Mouse (Mus musculus) hindbrain, embryonic 11.5 days (tissue): ENCODE measurements around the gene E430018J23Rik. TPM values are rescaled to one million over a fixed set of nuclear protein-coding genes. Genes with fewer than 3 reads are reported as not detected.

Experiments used
- ATAC-seq: fragments of 200-750 bp; cut with Nextera tagmentation; 2 replicates; pipeline ENCODE4 v1.8.0; 2017; ENCODE audit warnings: mild to moderate bottlenecking, moderate TSS enrichment, moderate library complexity; ENCODE audit not compliant: low FRiP score
- DNase-seq: peaks from one replicate; pipeline ENCODE4 v3.0.0-alpha.2; 2015; ENCODE audit warnings: low spot score
- H3K27ac ChIP-seq: fragments of 300-500 bp; sonication (generic); 2 replicates; pipeline ENCODE4 v1.5.1; 2014; ENCODE audit warnings: mild to moderate bottlenecking, low read depth, low read length
- H3K27me3 ChIP-seq: fragments of 300-500 bp; sonication (generic); 2 replicates; pipeline ENCODE4 v1.6.1; 2014; ENCODE audit warnings: mild to moderate bottlenecking, low read length, moderate library complexity, mixed read lengths; ENCODE audit not compliant: control insufficient read depth, insufficient read depth
- H3K36me3 ChIP-seq: fragments of 300-500 bp; sonication (generic); 2 replicates; pipeline ENCODE4 v1.6.1; 2014; ENCODE audit warnings: mild to moderate bottlenecking, low read length, moderate library complexity, mixed read lengths; ENCODE audit not compliant: control insufficient read depth, insufficient read depth
- H3K4me1 ChIP-seq: fragments of 300-500 bp; sonication (generic); replicated peaks from 2 replicates; pipeline ENCODE4 v1.6.1; 2014; ENCODE audit warnings: low read length, mixed read lengths; ENCODE audit not compliant: control insufficient read depth, insufficient read depth
- H3K4me2 ChIP-seq: fragments of 300-500 bp; sonication (generic); replicated peaks from 2 replicates; pipeline ENCODE4 v1.6.1; 2014; ENCODE audit warnings: mild to moderate bottlenecking, low read depth, low read length
- H3K4me3 ChIP-seq: fragments of 300-500 bp; sonication (generic); 2 replicates; pipeline ENCODE4 v1.5.1; 2014; ENCODE audit warnings: low read depth, low read length
- H3K9ac ChIP-seq: fragments of 300-500 bp; sonication (generic); 2 replicates; pipeline ENCODE4 v1.6.1; 2014; ENCODE audit warnings: low read depth, low read length
- H3K9me3 ChIP-seq: fragments of 300-500 bp; sonication (generic); 2 replicates; pipeline ENCODE4 v1.6.1; 2016; ENCODE audit warnings: low read length; ENCODE audit not compliant: control insufficient read depth
- WGBS: fragments of 180-500 bp; shearing (Covaris S2); extraction: QIAGEN DNeasy Blood & Tissue Kit; methylation state at CpG from one replicate; pipeline ENCODE4 v1.1.7; 2014; 5-methylcytosine and 5-hydroxymethylcytosine counted together
- polyA plus RNA-seq: library from polyadenylated mRNA; unstranded; fragments of >200 nt; fragmentation: Nextera tagmentation; extraction: Ambion mirVana; gene quantifications from 2 replicates; pipeline ENCODE4 v1.2.1, GENCODE M21; 2014

Gene E430018J23Rik
- polyA plus RNA-seq, 1 experiment from 2014 or later, result 6.1 TPM

GRCm38 (mm10) chr7:127351230-127352004, 42.0 kb downstream of the E430018J23Rik start:
- no peak for ATAC-seq

GRCm38 (mm10) chr7:127346676-127347075, 46.8 kb downstream of the E430018J23Rik start:
- no peaks in the 10 kb centered on the region for H3K27me3 ChIP-seq
- no peak overlapping the region for H3K4me3 ChIP-seq
- no peak overlapping the region for H3K9ac ChIP-seq
- H3K4me1 ChIP-seq, result peaks cover 3% of the 10 kb centered on the region; the same call in 1 of the 2 replicates
- ATAC-seq (no peak), DNase-seq (no peak)
- H3K9me3 ChIP-seq, result no peaks in the 10 kb centered on the region
- no peak overlapping the region for H3K27ac ChIP-seq
- H3K36me3 ChIP-seq, result 0 out of 2 replicates have a peak, but pooled peaks cover 2% of the 10 kb centered on the region
- H3K4me2 ChIP-seq, result peak overlapping the region; percentile 61
- WGBS, result 18% methylated on average over 8 of the region's 8 CpGs

More at GRCm38 (mm10) chr7:127351230-127352004, 42.0 kb downstream of the E430018J23Rik start:
- H3K27ac ChIP-seq, result no peak overlapping the region
- H3K4me2 ChIP-seq, result no peak overlapping the region
- no peak for DNase-seq
- 90% methylated on average over 5 of the region's 5 CpGs for WGBS
- H3K9ac ChIP-seq, result no peak overlapping the region
- no peaks in the 10 kb centered on the region for H3K27me3 ChIP-seq
- no peaks in the 10 kb centered on the region for H3K4me1 ChIP-seq
- H3K36me3 ChIP-seq, result no peaks in the 10 kb centered on the region
- H3K4me3 ChIP-seq, result no peak overlapping the region
- H3K9me3 ChIP-seq, result no peaks in the 10 kb centered on the region

- Histone ChIP-seq H3K9me3 (no peaks in the 10 kb centered on the region), H3K27ac (peak within 1 kb of the TSS; percentile 90), H3K4me1 (peaks cover 3% of the 10 kb centered on the region; the same call in 1 of the 2 replicates), H3K4me2 (peak within 1 kb of the TSS; percentile 61), H3K36me3 (0 out of 2 replicates have a peak, but pooled peaks cover 2% of the 10 kb centered on the region), H3K27me3 (no peaks in the 10 kb centered on the region), H3K4me3 (peak within 1 kb of the TSS; percentile 92), H3K9ac (peak within 1 kb of the TSS; percentile 94)
- ATAC-seq (peak; percentile 94), DNase-seq (peak; percentile 96)
- under 1% methylated on average over 58 of the region's 76 CpGs for WGBS
These were observed 47.7 kb downstream of the E430018J23Rik start, which contains the start of gene Zfp768 for GRCm38 (mm10) chr7:127345512-127346325. Gene Zfp768, minus strand, starts transcription at chr7:127345589.

GRCm38 (mm10) chr7:127345092-127345491, 48.3 kb downstream of the E430018J23Rik start:
- H3K27me3 ChIP-seq, result no peaks in the 10 kb centered on the region
- peak overlapping the region; percentile 90 for H3K27ac ChIP-seq
- peak overlapping the region; percentile 94 for H3K9ac ChIP-seq
- ATAC-seq, result peak; percentile 62
- H3K4me3 ChIP-seq, result peak overlapping the region; percentile 92
- WGBS, result under 1% methylated on average over 35 of the region's 42 CpGs
- no peak for DNase-seq
- peak overlapping the region; percentile 61 for H3K4me2 ChIP-seq
- H3K4me1 ChIP-seq, result peaks cover 3% of the 10 kb centered on the region; the same call in 1 of the 2 replicates
- 0 out of 2 replicates have a peak, but pooled peaks cover 2% of the 10 kb centered on the region for H3K36me3 ChIP-seq
- no peaks in the 10 kb centered on the region for H3K9me3 ChIP-seq

GRCm38 (mm10) chr7:127344371-127344770, 49.1 kb downstream of the E430018J23Rik start:
- H3K27me3 ChIP-seq, result no peaks in the 10 kb centered on the region
- H3K9me3 ChIP-seq, result no peaks in the 10 kb centered on the region
- no peak overlapping the region for H3K27ac ChIP-seq
- peak overlapping the region; percentile 94 for H3K9ac ChIP-seq
- WGBS, result 90% methylated on average over 8 of the region's 8 CpGs
- no peak for ATAC-seq
- peaks cover 3% of the 10 kb centered on the region; the same call in 1 of the 2 replicates for H3K4me1 ChIP-seq
- peak overlapping the region; percentile 92 for H3K4me3 ChIP-seq
- DNase-seq, result no peak
- H3K4me2 ChIP-seq, result peak overlapping the region; percentile 61
- 0 out of 2 replicates have a peak, but pooled peaks cover 2% of the 10 kb centered on the region for H3K36me3 ChIP-seq

- no peak for DNase-seq
- H3K9me3 ChIP-seq, result no peaks in the 10 kb centered on the region
- peaks cover 3% of the 10 kb centered on the region; the same call in 1 of the 2 replicates for H3K4me1 ChIP-seq
- H3K4me3 ChIP-seq, result no peak overlapping the region
- ATAC-seq, result no peak
- H3K27me3 ChIP-seq, result no peaks in the 10 kb centered on the region
- 94% methylated on average over 38 of the region's 38 CpGs for WGBS
- no peak overlapping the region for H3K9ac ChIP-seq
- H3K4me2 ChIP-seq, result no peak overlapping the region
- H3K36me3 ChIP-seq, result 0 out of 2 replicates have a peak, but pooled peaks cover 2% of the 10 kb centered on the region
- no peak overlapping the region for H3K27ac ChIP-seq
These were observed 49.9 kb downstream of the E430018J23Rik start for GRCm38 (mm10) chr7:127343351-127344019.

- H3K36me3 ChIP-seq, result 0 out of 2 replicates have a peak, but pooled peaks cover 2% of the 10 kb centered on the region
- WGBS, result 96% methylated on average over 7 of the region's 7 CpGs
- H3K27me3 ChIP-seq, result no peaks in the 10 kb centered on the region
- no peaks in the 10 kb centered on the region for H3K9me3 ChIP-seq
- H3K4me3 ChIP-seq, result no peak overlapping the region
- peaks cover 3% of the 10 kb centered on the region; the same call in 1 of the 2 replicates for H3K4me1 ChIP-seq
- no peak overlapping the region for H3K4me2 ChIP-seq
- H3K9ac ChIP-seq, result no peak overlapping the region
- ATAC-seq (no peak), DNase-seq (no peak)
- no peak overlapping the region for H3K27ac ChIP-seq
These were observed 50.5 kb downstream of the E430018J23Rik start for GRCm38 (mm10) chr7:127342888-127343287.

- 0 out of 2 replicates have a peak, but pooled peaks cover 2% of the 10 kb centered on the region for H3K36me3 ChIP-seq
- H3K27me3 ChIP-seq, result no peaks in the 10 kb centered on the region
- 64% methylated on average over 4 of the region's 4 CpGs for WGBS
- H3K9me3 ChIP-seq, result no peaks in the 10 kb centered on the region
- no peak overlapping the region for H3K9ac ChIP-seq
- DNase-seq, result no peak
- H3K4me1 ChIP-seq, result peaks cover 3% of the 10 kb centered on the region; the same call in 1 of the 2 replicates
- no peak overlapping the region for H3K4me3 ChIP-seq
- no peak overlapping the region for H3K27ac ChIP-seq
- no peak for ATAC-seq
- H3K4me2 ChIP-seq, result no peak overlapping the region
These were observed 51.1 kb downstream of the E430018J23Rik start for GRCm38 (mm10) chr7:127342332-127342731.
